Mouse (Mus musculus): ENCODE results near the gene Mrpl1. TPM values are rescaled to one million over a fixed set of nuclear protein-coding genes. Genes with fewer than 3 reads are reported as not detected.

The Mrpl1 gene
- polyA plus RNA-seq, 1 experiment from 2014 or later = 16.4 TPM

GRCm38 (mm10) chr5:96200269-96200668 is 9.0 kb upstream of the Mrpl1 start:
- Histone ChIP-seq H3K9ac (ENCODE audit: low read depth, low read length) (no peak overlapping the region), H3K4me1 (replicated peaks; ENCODE audit: control insufficient read depth, insufficient read depth, low read length) (no peaks in the 10 kb centered on the region), H3K27ac (ENCODE audit: low read depth, low read length) (no peak overlapping the region), H3K36me3 (ENCODE audit: control insufficient read depth, insufficient read depth) (no peaks in the 10 kb centered on the region), H3K27me3 (replicated peaks; ENCODE audit: control insufficient read depth, insufficient read depth, low read length) (no peaks in the 10 kb centered on the region), H3K4me2 (replicated peaks; ENCODE audit: low read depth) (no peak overlapping the region), H3K4me3 (ENCODE audit: low read depth, low read length) (no peak overlapping the region), H3K9me3 (ENCODE audit: control insufficient read depth) (no peaks in the 10 kb centered on the region)
- no peak for ATAC-seq
- TF ChIP-seq CTCF (IDR thresholded peaks at IDR 0.05; ENCODE audit: low read depth) = no peak
- 36% methylated on average over 3 of the region's 3 CpGs for WGBS

GRCm38 (mm10) chr5:96201462-96202154 is 7.7 kb upstream of the Mrpl1 start:
- no peak overlapping the region for H3K4me3 ChIP-seq (ENCODE audit: low read depth, low read length)
- no peaks in the 10 kb centered on the region for H3K9me3 ChIP-seq (ENCODE audit: control insufficient read depth)
- H3K36me3 ChIP-seq (ENCODE audit: control insufficient read depth, insufficient read depth) = no peaks in the 10 kb centered on the region
- no peak overlapping the region for H3K4me2 ChIP-seq (replicated peaks; ENCODE audit: low read depth)
- no peak for TF ChIP-seq CTCF (IDR thresholded peaks at IDR 0.05; ENCODE audit: low read depth)
- 58% methylated on average over 10 of the region's 10 CpGs for WGBS
- H3K9ac ChIP-seq (ENCODE audit: low read depth, low read length) = no peak overlapping the region
- no peak overlapping the region for H3K27ac ChIP-seq (ENCODE audit: low read depth, low read length)
- H3K27me3 ChIP-seq (replicated peaks; ENCODE audit: control insufficient read depth, insufficient read depth, low read length) = no peaks in the 10 kb centered on the region
- ATAC-seq = no peak
- no peaks in the 10 kb centered on the region for H3K4me1 ChIP-seq (replicated peaks; ENCODE audit: control insufficient read depth, insufficient read depth, low read length)

GRCm38 (mm10) chr5:96206897-96207296 is 2.4 kb upstream of the Mrpl1 start:
- TF ChIP-seq CTCF (IDR thresholded peaks at IDR 0.05; ENCODE audit: low read depth) = no peak
- Histone ChIP-seq H3K4me1 (replicated peaks; ENCODE audit: control insufficient read depth, insufficient read depth, low read length) (0 out of 2 replicates have a peak, but pooled peaks cover 4% of the 10 kb centered on the region), H3K36me3 (ENCODE audit: control insufficient read depth, insufficient read depth) (no peaks in the 10 kb centered on the region), H3K9ac (ENCODE audit: low read depth, low read length) (no peak overlapping the region), H3K27ac (ENCODE audit: low read depth, low read length) (no peak overlapping the region), H3K9me3 (ENCODE audit: control insufficient read depth) (no peaks in the 10 kb centered on the region), H3K4me3 (ENCODE audit: low read depth, low read length) (no peak overlapping the region), H3K27me3 (replicated peaks; ENCODE audit: control insufficient read depth, insufficient read depth, low read length) (no peaks in the 10 kb centered on the region), H3K4me2 (replicated peaks; ENCODE audit: low read depth) (no peak overlapping the region)
- ATAC-seq = no peak
- 34% methylated on average over 2 of the region's 2 CpGs for WGBS

GRCm38 (mm10) chr5:96207531-96207930 is 1.8 kb upstream of the Mrpl1 start:
- no peak overlapping the region for H3K4me2 ChIP-seq (replicated peaks; ENCODE audit: low read depth)
- H3K4me1 ChIP-seq (replicated peaks; ENCODE audit: control insufficient read depth, insufficient read depth, low read length) = 0 out of 2 replicates have a peak, but pooled peaks cover 4% of the 10 kb centered on the region
- H3K9me3 ChIP-seq (ENCODE audit: control insufficient read depth) = no peaks in the 10 kb centered on the region
- no peak overlapping the region for H3K27ac ChIP-seq (ENCODE audit: low read depth, low read length)
- H3K27me3 ChIP-seq (replicated peaks; ENCODE audit: control insufficient read depth, insufficient read depth, low read length) = no peaks in the 10 kb centered on the region
- no peak for ATAC-seq
- no peak overlapping the region for H3K9ac ChIP-seq (ENCODE audit: low read depth, low read length)
- 91% methylated on average over 2 of the region's 2 CpGs for WGBS
- no peaks in the 10 kb centered on the region for H3K36me3 ChIP-seq (ENCODE audit: control insufficient read depth, insufficient read depth)
- TF ChIP-seq CTCF (IDR thresholded peaks at IDR 0.05; ENCODE audit: low read depth) = no peak
- H3K4me3 ChIP-seq (ENCODE audit: low read depth, low read length) = no peak overlapping the region

- H3K9me3 ChIP-seq (ENCODE audit: control insufficient read depth) = no peaks in the 10 kb centered on the region
- 0 out of 2 replicates have a peak, but pooled peaks cover 4% of the 10 kb centered on the region for H3K4me1 ChIP-seq (replicated peaks; ENCODE audit: control insufficient read depth, insufficient read depth, low read length)
- H3K36me3 ChIP-seq (ENCODE audit: control insufficient read depth, insufficient read depth) = no peaks in the 10 kb centered on the region
- 28% methylated on average over 4 of the region's 4 CpGs for WGBS
- no peaks in the 10 kb centered on the region for H3K27me3 ChIP-seq (replicated peaks; ENCODE audit: control insufficient read depth, insufficient read depth, low read length)
- no peak for TF ChIP-seq CTCF (IDR thresholded peaks at IDR 0.05; ENCODE audit: low read depth)
- H3K4me3 ChIP-seq (ENCODE audit: low read depth, low read length) = peak overlapping the region; percentile 80
- no peak overlapping the region for H3K27ac ChIP-seq (ENCODE audit: low read depth, low read length)
- no peak for ATAC-seq
- peak overlapping the region; percentile 71; the same call in 1 of the 2 replicates for H3K4me2 ChIP-seq (replicated peaks; ENCODE audit: low read depth)
- no peak overlapping the region for H3K9ac ChIP-seq (ENCODE audit: low read depth, low read length)
Observed at GRCm38 (mm10) chr5:96208543-96208942, 750 bp upstream of the Mrpl1 start.

GRCm38 (mm10) chr5:96209916-96210583 is 757 bp downstream of the Mrpl1 start:
- peak overlapping the region; percentile 71 for H3K4me2 ChIP-seq (replicated peaks; ENCODE audit: low read depth)
- H3K9me3 ChIP-seq (ENCODE audit: control insufficient read depth) = no peaks in the 10 kb centered on the region
- H3K27me3 ChIP-seq (replicated peaks; ENCODE audit: control insufficient read depth, insufficient read depth, low read length) = no peaks in the 10 kb centered on the region
- no peak for TF ChIP-seq CTCF (IDR thresholded peaks at IDR 0.05; ENCODE audit: low read depth)
- peak overlapping the region; percentile 76 for H3K27ac ChIP-seq (ENCODE audit: low read depth, low read length)
- H3K4me1 ChIP-seq (replicated peaks; ENCODE audit: control insufficient read depth, insufficient read depth, low read length) = 0 out of 2 replicates have a peak, but pooled peaks cover 4% of the 10 kb centered on the region
- H3K36me3 ChIP-seq (ENCODE audit: control insufficient read depth, insufficient read depth) = peaks cover 7% of the 10 kb centered on the region; the same call in 1 of the 2 replicates
- ATAC-seq = peak; percentile 99
- H3K4me3 ChIP-seq (ENCODE audit: low read depth, low read length) = peak overlapping the region; percentile 80
- H3K9ac ChIP-seq (ENCODE audit: low read depth, low read length) = peak overlapping the region; percentile 59
- WGBS = under 1% methylated on average over 35 of the region's 35 CpGs
